Mouse (Mus musculus) embryonic fibroblast, embryonic 13.5 days (primary cell): ENCODE measurements around the gene Agap1. TPM values are rescaled to one million over a fixed set of nuclear protein-coding genes. Genes with fewer than 3 reads are reported as not detected.

Experiments used
- H3K27ac ChIP-seq: 2 replicates; pipeline ENCODE4 v1.5.1; 2012; ENCODE audit warnings: low read length, control low read depth, inconsistent platforms; ENCODE audit not compliant: insufficient read depth
- H3K4me1 ChIP-seq: 2 replicates; pipeline ENCODE4 v1.6.1; 2011; ENCODE audit warnings: low read length; ENCODE audit not compliant: control insufficient read depth, insufficient read depth
- H3K4me3 ChIP-seq: 2 replicates; pipeline ENCODE4 v1.5.1; 2011; ENCODE audit warnings: mild to moderate bottlenecking, control low read depth, low read length; ENCODE audit not compliant: insufficient read depth
- CTCF ChIP-seq: IDR thresholded peaks from 2 replicates; pipeline ENCODE4 v1.5.1; 2011; ENCODE audit warnings: mild to moderate bottlenecking, control low read depth, low read length, moderate library complexity, borderline replicate concordance; ENCODE audit not compliant: insufficient read depth
- POLR2A ChIP-seq: IDR thresholded peaks from 2 replicates; pipeline ENCODE4 v1.6.1; 2011; ENCODE audit warnings: low read depth, mild to moderate bottlenecking, control low read depth, low read length, moderate library complexity
- polyA plus RNA-seq: library from polyadenylated mRNA; stranded (reverse); fragments of >200 nt; gene quantifications from 2 replicates; pipeline ENCODE4 v1.2.4, GENCODE M21; 2011; ENCODE audit warnings: low read depth; ENCODE audit not compliant: missing spikeins, insufficient read length

Gene Agap1
- polyA plus RNA-seq, 1 experiment, result 32.1 TPM

GRCm38 (mm10) chr1:89697241-89697640 lies 242.6 kb downstream of the Agap1 start:
- TF ChIP-seq CTCF (no peak), POLR2A (no peak)

DNA sequence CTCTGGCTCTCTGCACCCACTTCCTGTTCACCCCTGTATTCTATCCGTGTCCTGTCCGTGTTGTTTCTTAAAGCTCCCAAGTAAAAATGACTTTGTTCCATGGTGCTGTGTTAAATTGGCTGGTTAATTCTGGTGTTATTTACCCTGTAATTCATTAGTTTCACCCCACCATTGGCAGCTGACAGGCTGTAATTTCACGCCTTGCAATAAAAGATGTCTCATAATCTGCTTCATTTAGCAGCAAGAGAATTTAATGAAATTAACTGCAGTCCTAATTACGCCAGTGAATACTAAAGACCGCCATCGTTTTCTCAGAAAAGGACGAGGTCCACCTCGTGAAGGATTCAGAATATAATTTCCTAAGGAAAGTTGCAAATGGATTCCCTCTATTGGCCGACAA lies 245.6 kb downstream of the Agap1 start:
- TF ChIP-seq POLR2A, result no peak
- TF ChIP-seq CTCF, result no peak

More at GRCm38 (mm10) chr1:89697241-89697640, 242.6 kb downstream of the Agap1 start:
- Histone ChIP-seq H3K4me3 (no peak overlapping the region), H3K4me1 (no peaks in the 10 kb centered on the region), H3K27ac (no peak overlapping the region)

DNA sequence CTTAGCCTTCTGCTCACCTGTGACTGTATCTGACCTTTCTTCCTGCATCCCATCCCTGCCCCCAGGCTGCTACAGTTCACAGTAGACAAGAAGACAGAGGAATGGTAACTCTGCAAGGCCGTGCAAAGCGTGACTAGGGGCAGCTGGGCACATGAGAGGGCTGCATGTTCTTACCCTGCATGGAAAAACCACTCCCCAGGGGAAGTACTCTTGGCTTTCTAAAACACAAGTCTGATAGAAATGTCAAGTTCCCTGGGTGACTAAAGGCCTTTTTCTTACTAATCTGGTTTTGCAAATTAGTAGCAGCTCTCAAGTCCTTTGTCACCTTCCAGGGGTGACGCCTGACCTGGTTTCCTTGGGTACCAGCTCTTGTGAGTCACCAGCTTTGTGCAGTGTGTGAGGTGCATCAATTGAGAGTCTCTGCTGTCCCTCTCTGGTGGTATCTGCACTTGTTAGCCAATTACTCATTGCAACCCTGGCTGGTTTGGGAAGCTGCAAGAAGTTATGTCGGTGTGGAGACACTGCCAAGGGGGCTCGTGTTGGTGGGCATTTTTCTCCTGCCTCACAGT lies 246.6 kb downstream of the Agap1 start:
- H3K4me1 ChIP-seq, result no peaks in the 10 kb centered on the region
- H3K27ac ChIP-seq, result no peak overlapping the region
- TF ChIP-seq POLR2A, result no peak
- no peak for TF ChIP-seq CTCF
- H3K4me3 ChIP-seq, result no peak overlapping the region

More for the DNA sequence above, 245.6 kb downstream of the Agap1 start:
- Histone ChIP-seq H3K27ac (no peak overlapping the region), H3K4me3 (no peak overlapping the region), H3K4me1 (no peaks in the 10 kb centered on the region)

- H3K4me1 ChIP-seq, result no peaks in the 10 kb centered on the region; the same call in 1 of the 2 replicates
- TF ChIP-seq POLR2A (no peak), CTCF (no peak)
- no peak overlapping the region for H3K4me3 ChIP-seq
- H3K27ac ChIP-seq, result no peak overlapping the region
These were observed 248.7 kb downstream of the Agap1 start for GRCm38 (mm10) chr1:89703294-89703693.

- Histone ChIP-seq H3K4me1 (no peaks in the 10 kb centered on the region; the same call in 1 of the 2 replicates), H3K27ac (no peak overlapping the region), H3K4me3 (no peak overlapping the region)
- TF ChIP-seq POLR2A (no peak), CTCF (no peak)
These were observed 251.1 kb downstream of the Agap1 start for GRCm38 (mm10) chr1:89705670-89706069.

GRCm38 (mm10) chr1:89706862-89707261 lies 252.3 kb downstream of the Agap1 start:
- no peak overlapping the region for H3K4me3 ChIP-seq
- no peak overlapping the region for H3K27ac ChIP-seq
- TF ChIP-seq POLR2A (no peak), CTCF (no peak)
- H3K4me1 ChIP-seq, result no peaks in the 10 kb centered on the region; the same call in 1 of the 2 replicates

GRCm38 (mm10) chr1:89707756-89708480 lies 253.3 kb downstream of the Agap1 start:
- Histone ChIP-seq H3K4me3 (no peak overlapping the region), H3K4me1 (no peaks in the 10 kb centered on the region; the same call in 1 of the 2 replicates), H3K27ac (no peak overlapping the region)
- TF ChIP-seq POLR2A (no peak), CTCF (no peak)

GRCm38 (mm10) chr1:89709824-89710223 lies 255.2 kb downstream of the Agap1 start:
- Histone ChIP-seq H3K4me1 (peaks cover 2% of the 10 kb centered on the region; the same call in 1 of the 2 replicates), H3K27ac (no peak overlapping the region), H3K4me3 (no peak overlapping the region)
- TF ChIP-seq POLR2A, result no peak
- TF ChIP-seq CTCF, result no peak

DNA sequence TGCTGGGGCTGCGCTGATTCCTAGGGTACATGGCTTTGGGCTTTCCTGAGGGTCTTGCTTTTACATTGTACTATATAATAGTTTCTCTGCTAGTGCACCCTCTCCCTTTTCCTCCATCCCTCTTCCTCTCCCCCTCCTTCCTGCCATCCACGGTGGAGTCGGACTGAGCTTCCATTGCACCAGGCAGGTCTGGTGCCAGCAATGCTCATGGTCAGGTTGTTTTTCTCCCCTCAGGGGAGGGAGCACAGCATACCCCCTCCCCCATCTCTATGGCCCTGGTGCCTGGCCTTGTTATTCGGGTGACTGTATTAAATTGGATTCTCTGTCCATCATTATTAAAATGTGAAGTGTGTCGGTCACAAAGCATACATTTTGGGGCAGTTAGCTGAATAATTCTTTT lies 259.1 kb downstream of the Agap1 start:
- Histone ChIP-seq H3K4me1 (peaks cover 2% of the 10 kb centered on the region; the same call in 1 of the 2 replicates), H3K4me3 (no peak overlapping the region), H3K27ac (no peak overlapping the region)
- TF ChIP-seq POLR2A, result no peak
- no peak for TF ChIP-seq CTCF

DNA sequence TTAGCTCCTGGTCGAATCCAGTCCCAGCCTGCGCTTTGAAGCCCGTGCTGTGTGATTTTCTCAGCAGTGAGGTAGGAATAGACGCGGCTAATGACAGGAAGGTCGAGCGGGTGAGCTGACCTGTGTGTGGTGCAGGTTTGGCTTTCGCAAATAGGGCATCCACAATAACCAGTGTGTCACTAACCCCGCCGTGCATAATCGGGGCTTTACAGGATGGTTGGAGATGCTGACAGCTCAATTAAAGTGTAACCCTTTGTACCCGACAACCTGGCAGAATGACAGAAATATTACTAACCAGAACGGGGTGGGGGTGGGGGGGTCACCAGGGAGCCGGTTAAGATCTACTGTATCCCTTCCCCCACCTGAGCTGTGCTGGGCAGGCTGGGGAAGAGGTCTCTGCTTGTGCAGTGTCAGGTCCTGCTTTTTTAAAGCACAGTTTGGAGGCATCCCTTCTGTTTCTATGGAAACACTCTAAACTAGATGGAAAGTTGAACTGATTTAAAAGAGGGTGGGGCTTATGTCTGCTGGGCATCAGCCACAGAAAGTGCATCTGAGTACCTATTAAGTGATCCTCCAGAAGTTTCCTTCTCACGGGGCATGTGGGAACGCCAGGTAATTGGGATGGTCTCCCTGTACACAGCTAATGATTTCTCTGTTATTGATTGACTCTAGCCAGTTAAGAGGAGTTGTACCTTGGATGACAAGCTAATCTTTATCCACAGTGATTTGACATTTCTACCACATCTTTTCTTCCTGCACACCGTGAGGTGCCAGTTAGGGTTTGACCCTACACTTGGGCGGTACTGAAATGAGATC lies 259.8 kb downstream of the Agap1 start:
- Histone ChIP-seq H3K27ac (no peak overlapping the region), H3K4me3 (no peak overlapping the region), H3K4me1 (peaks cover 2% of the 10 kb centered on the region; the same call in 1 of the 2 replicates)
- TF ChIP-seq CTCF, result no peak
- no peak for TF ChIP-seq POLR2A
